Mouse (Mus musculus) embryo, embryonic 10 days (tissue): Measurements from ENCODE around the gene Edc3.

Source experiments
- DNase-seq: peaks from one replicate; pipeline ENCODE4 v3.0.0-alpha.2; 2015; ENCODE audit warnings: low spot score

Edc3 gene

GRCm38 (mm10) chr9:57708068-57708719 lies at the start of gene Edc3:
Gene Edc3, plus strand, starts transcription at chr9:57708540.
- DNase-seq = peak; percentile 90

DNA sequence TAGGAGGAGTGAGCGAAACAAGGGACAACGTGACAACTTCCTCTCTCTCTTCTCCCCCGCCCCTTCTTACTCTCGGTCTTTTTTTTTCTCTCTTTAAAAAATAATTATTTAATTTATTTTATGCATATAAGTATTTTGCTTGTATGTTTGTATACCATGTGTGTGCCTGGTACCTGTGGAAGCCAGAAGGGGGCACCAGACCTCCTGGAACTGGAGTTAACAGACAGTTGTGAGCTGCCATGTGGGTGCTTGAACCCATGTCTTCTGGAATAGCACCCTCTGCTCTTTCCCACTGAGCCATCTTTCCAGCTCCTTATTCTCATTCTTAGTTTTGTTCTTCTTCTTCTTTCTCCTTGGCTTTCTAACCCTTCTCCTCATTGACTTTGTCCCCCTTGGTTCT lies 49.4 kb upstream of the Edc3 start:
- DNase-seq = no peak

DNA sequence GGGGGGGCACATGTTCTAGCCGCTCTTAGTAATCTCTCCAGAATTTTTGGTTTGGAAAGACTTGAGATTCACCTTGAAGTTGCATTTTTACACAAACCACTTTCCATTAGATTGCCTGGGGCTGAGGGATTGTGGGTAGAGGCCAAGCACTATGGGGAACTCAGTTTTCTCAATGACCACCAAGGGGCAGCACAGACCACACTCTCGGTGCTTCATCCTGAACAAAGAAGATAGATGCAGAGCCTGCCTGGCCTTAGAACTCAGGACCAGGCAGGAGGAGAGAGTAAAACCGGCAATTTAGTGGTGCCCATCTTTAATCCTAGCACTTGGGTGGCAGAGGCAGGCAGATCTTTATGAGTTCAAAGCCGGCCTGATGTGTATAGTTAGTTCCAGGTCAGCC lies 48.6 kb upstream of the Edc3 start:
- DNase-seq = peak; percentile 90

DNA sequence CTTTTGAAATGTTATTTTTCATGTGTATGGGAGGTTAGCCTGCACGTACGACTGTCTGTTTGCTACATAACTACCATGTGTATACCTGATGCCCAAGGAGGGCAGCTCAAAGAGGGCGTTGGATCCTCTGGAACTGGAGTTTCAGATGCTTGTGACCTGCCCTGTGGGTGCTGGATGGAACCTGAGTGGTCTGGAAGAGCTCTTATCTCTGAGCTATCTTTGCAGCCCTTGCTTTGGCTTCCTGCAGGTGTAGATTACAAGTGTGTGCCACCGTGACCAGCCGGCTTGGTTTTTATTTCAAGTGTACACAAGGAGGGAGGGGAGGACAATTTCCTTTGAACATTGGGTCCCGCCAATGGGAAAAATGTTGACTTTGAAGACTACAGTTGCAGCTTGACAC lies 47.8 kb upstream of the Edc3 start:
- DNase-seq = no peak

DNA sequence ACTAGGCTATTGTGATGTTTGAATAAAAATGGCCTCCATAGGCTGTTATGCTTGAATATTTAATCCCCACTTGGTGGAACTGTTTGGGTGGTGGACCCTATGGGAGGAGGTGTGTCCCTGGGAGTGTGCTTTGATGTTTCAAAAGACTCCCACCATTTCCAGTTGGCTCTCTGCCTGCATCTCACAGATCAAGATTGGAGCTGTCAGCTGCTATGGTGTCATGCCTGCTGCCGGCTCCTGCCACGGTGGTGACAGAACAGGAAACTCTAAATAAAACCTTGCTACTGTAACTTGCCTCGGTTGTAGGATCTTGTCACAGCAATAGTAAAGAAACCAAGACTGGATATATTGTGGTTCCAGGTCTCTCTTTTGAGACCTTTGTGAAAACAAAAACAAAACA lies 46.8 kb upstream of the Edc3 start:
- no peak for DNase-seq

DNA sequence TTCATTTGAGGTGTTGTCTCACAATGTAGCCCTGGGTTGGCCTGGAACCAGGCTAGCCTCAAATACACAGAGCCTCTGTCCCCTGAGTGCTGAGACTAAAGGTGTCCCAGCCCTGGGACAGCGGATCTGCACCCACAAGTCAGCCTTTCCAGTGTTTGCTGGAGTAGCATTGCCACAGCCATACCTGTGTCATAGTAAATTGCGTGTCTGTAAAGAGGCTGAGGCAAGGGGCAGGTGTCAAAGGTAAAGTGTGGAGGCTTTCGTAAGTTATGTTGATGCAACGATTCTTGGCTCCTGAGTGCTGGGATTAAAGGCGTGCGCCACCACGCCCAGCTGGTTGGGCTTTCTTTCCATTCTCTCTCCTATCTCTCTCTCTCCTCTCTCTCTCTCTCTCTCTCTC lies 43.7 kb upstream of the Edc3 start:
- DNase-seq = no peak

DNA sequence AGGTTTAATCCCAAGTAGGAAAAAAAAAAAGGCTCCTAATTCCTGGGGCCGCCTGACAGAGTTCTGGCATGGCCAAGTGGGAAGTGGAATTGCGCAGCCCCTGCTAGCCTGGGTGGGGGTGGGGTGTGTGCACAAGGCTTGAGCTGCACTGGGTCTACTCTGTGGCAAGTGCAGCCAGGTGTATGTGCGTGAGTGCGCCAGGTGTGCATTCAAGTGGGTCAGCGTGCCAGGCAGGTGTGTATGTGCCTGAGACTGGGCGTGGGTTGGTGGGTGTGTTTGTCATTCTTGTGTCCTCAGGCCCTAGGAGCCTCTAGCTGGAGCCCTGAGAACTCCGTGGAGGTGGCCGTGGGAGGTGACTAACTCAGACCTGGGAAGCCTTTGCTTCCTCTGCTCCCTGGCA lies 41.8 kb upstream of the Edc3 start:
- DNase-seq = no peak

DNA sequence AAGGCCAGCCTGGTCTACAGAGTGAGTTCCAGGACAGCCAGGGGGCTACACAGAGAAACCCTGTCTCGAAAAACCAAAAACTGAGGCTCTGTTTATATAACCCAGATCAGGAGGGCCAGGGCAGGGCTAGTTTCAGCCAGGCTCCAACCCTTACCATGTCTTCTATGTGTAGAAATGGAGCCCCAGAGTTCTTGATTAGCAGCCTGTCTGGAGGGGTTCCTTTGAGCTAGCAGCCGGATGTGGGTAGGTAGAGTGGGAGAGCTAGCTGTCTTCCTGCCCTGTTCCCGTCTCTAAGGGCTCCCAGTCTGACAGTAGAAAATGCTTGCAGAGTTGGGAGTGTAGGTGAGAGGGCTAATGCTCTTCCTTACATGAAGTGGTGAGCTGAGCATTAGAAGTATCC lies 41.2 kb upstream of the Edc3 start:
- no peak for DNase-seq

DNA sequence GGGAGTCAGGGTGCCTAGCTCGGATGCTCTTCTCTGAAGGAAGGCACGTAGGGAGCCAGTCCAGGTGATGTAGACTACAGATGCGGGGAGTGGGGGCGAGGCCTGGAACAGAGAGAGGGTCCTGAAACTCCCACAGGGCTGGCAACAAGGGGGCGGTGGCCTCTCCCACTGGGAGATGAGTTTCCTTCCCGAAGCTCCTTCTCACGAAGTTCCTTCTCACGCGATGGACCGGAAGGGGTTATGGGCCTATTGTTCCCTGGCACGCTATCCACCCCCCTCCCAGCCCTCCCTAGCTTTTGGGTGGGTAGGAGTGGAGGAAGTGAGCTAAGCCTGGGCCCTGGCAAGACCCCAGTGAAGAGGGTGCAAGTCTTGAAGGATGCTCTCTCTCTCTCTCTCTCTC lies 40.5 kb upstream of the Edc3 start:
- no peak for DNase-seq

- DNase-seq = no peak
Observed at GRCm38 (mm10) chr9:57668277-57668676, 40.1 kb upstream of the Edc3 start.

- DNase-seq = no peak
Observed at GRCm38 (mm10) chr9:57669566-57669965, 38.8 kb upstream of the Edc3 start.

DNA sequence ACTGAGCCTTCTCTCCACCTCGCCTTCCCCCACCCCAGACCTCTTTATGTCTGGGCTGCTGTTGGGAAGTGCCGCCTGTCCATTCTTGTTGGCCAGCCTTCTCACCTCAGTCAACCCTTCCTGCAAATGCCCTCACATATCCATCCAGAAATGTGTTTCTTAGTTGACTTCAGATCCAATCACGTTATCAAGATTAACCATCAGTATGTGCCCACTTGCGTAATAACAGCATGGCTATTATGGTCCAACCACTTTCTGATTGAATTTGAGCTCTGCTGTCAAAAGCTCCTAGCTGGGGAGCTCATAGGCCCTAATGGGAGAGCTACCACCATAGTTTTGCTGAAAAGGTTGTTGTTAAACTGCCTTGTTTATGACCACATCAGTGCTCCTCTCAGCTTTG lies 37.3 kb upstream of the Edc3 start:
- no peak for DNase-seq

- no peak for DNase-seq
Observed at GRCm38 (mm10) chr9:57671500-57671899, 36.8 kb upstream of the Edc3 start.

GRCm38 (mm10) chr9:57681411-57681810 lies 26.9 kb upstream of the Edc3 start:
- no peak for DNase-seq

- DNase-seq = no peak
Observed at GRCm38 (mm10) chr9:57683520-57683919, 24.8 kb upstream of the Edc3 start, which contains the start of gene Cyp1a2. Gene Cyp1a2, minus strand, starts transcription at chr9:57683703.

DNA sequence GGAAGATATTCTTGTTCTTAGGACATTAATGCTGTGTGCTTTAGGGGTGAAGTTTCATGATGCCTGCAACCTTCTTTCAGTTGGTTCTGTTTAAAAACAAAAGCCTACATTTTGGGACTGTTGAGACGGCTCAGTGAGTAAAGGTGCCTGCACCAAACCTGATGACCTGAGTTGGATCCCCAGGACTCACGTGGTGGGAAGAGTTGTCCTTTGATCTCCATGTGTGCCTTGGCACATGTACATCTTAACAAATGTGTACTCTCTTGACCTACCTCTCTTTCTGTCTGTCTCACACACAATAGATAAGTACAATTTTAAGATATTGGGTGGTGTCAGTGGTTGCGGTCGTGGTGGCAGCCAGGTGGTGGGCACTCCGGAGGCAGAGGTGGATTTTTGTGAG lies 22.3 kb upstream of the Edc3 start:
- no peak for DNase-seq

- DNase-seq = no peak
Observed at GRCm38 (mm10) chr9:57687751-57688150, 20.6 kb upstream of the Edc3 start, which contains the start of gene Cyp1a1. Gene Cyp1a1, plus strand, starts transcription at chr9:57687928.

GRCm38 (mm10) chr9:57688158-57688557 lies 20.2 kb upstream of the Edc3 start:
- no peak for DNase-seq

DNA sequence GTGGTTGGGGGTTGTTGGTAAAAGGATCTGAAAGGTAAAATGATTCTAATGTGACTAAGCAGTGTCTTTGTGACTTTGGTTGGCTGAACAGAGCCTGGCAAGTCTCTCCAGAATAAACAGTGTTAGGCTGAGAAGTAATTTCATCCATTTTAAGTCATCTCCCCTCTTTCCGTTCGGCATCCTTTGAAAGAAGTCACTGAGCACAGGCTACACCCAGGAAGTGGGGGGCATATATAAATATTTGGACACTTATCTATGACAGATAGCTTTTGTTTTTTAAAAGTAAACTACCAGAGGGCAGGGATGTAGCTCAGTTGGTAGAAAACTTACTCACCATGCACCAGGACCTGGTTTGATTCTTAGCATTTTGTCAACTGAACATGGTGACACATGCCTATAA lies 19.7 kb upstream of the Edc3 start:
- no peak for DNase-seq

DNA sequence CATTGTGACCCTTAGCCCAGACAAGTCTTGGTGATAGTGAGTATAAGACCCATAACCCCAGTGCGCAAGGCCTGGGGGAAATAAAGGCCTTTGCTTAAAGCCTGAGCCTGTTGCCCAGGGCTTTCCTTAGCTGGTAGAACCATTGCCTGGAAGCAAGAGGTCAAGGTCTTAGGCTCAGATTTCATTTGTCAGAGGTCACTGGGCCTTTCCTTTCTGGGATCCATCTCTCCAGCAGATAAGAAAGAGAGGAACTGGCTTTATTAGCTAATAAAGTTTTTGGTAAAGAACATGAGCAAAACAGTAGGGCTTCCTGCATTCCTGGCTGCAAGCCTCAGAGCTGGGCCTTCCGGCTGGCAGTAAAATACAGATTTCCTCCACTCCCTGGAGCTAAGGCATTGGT lies 14.2 kb upstream of the Edc3 start:
- no peak for DNase-seq

GRCm38 (mm10) chr9:57696380-57697285 lies 11.7 kb upstream of the Edc3 start:
- DNase-seq = peak; percentile 59

- no peak for DNase-seq
Observed at GRCm38 (mm10) chr9:57697380-57697779, 11.0 kb upstream of the Edc3 start.

GRCm38 (mm10) chr9:57698466-57699150 lies 9.7 kb upstream of the Edc3 start:
- DNase-seq = no peak
